Mouse (Mus musculus): ENCODE results near the gene Fam222a.

The Fam222a gene

DNA sequence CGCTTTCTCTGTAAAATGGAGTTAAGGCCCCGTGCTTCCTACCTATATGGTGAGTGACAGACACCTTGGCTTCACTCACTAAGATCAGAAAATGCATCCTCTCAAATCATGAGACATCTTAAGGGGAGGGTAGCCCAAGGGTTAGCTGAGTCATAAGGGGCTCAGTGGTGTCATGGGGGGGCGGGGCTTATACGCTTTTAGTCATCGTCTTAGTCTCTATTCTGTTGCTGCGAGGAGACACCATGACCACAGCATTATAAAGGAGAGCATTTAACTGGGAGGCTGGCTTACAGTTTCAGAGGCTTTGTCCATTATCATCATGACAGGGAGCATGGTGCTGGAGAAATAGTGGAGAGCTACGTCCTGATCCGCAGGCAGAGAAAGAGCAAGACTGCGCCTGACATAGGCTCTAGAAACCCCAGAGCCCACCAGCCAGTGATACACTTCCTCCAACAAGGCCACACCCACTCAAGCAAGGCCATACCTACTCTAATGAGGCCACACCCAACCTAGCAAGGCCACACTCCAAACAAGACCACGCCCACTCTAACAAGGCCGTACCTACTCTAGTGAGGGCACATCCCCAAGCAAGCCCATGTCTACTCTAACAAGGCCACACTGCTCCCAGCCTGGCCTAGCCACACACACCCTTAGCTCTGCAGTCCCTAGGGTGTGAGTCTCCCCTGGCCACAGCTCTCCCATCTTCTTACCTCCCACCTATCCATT lies 48.7 kb downstream of the Fam222a start:
- DNase-seq, result no peak

DNA sequence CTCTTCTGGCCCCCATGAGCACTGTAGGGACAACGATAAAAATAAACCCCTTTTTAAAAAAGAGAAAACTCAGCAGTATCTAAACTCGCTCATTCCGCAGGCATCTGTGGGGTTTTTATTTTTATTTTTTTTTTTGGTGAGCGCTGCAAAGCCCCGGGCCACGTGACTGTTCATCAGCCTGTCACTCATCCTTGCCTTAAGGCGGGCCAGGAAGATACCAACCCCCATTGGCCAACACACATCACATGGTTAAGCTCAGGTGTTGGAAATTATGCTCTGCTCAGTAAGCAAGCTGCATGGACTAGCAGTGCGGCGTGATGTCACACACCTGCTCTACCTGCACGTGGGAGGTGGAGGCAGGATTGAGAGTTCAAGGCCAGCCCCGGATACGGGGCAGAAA lies 50.0 kb downstream of the Fam222a start:
- no peak for DNase-seq

DNA sequence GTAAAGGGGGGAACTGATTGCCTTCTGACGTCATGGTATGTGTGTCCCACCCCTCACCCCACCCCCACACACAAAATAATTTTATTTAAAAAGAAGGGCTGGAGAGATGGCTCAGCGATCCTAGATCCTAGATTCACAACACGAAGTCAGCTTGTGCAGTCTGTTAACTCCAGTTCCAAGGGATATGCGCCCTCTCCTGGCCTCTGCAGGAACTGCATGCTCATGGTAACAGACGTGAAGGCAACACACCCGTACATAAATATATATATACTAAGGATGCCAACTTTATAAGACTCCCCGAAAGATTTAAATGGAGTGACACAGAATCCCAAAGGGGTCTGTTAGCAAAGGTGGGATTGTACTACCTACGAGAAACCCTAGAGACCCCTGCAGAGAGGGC lies 51.0 kb downstream of the Fam222a start:
- no peak for DNase-seq

DNA sequence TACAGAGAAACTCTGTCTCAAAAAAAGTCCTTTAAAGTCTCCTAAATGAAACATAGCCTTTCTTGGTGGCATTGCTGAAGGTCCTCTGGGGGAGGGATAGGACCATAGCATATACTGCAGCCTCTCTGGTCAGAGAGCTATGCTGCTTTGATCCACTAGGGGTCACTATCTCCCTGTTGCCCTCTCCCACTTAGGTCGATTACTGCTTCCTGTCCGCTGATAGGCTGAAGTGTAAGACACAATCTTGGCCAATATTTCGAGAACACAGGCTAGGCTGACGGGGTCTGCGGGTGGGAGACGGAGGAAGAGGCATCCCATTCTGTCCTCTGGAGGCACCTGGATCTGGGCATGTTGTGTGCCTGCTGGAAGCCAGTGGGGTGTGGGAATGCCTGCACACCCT lies 52.5 kb downstream of the Fam222a start:
- DNase-seq, result no peak

DNA sequence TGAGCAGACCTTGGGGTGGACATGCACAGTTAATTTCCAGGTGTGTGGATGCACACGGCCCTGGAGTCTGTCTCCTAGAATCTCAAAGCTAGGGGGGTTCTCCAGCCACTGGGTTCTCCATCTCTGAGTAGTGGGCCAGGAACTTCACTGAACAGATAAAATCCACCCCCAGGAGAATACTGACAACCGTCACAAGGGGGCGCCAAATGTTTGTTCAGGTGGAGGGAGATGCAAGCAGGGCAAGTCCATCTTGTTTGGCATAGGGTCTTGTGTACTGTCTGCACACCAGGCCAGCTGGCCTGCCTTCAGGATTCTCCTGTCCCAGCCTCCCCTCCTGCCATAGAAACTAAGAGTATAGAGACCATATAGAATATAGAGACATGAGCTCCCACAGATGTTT lies 57.8 kb downstream of the Fam222a start:
- DNase-seq, result no peak

DNA sequence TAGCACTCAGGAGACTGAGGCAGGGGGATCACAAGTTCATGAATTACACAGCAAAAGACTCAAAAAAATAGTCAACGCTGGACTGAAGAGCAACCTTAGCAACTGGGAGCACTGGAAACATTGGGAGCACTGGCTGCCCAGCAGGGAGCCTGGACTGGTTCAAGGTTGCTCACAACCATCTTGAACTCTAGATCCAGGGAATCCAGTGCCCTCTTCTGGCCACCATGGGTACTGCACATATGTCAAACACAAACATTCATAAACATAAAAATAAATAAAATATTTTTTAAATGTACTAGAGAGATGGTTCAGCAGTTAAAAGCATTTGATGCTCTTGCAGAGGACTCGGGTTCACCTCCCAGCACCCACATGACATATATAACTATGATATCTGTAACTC lies 63.5 kb downstream of the Fam222a start:
- DNase-seq, result no peak

DNA sequence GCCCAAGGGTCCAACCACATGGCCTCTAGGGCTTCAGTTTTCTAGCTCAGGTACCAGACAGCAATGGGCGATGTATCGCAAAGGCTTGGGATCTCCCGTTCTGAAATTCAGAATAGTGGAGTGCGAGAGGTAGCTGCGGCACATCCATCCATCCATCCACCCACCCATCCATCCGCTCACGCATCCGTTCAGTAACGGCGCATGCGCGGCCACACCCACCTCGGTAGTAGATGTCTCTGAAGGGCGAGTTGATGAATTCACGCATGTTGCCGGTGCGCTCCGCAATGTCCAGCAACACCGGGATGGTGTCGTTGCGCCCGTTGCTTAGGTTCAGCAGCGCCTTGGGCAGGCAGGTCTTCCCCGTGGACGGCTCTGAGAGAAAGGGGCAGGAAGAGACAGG lies 68.3 kb downstream of the Fam222a start:
- no peak for DNase-seq

DNA sequence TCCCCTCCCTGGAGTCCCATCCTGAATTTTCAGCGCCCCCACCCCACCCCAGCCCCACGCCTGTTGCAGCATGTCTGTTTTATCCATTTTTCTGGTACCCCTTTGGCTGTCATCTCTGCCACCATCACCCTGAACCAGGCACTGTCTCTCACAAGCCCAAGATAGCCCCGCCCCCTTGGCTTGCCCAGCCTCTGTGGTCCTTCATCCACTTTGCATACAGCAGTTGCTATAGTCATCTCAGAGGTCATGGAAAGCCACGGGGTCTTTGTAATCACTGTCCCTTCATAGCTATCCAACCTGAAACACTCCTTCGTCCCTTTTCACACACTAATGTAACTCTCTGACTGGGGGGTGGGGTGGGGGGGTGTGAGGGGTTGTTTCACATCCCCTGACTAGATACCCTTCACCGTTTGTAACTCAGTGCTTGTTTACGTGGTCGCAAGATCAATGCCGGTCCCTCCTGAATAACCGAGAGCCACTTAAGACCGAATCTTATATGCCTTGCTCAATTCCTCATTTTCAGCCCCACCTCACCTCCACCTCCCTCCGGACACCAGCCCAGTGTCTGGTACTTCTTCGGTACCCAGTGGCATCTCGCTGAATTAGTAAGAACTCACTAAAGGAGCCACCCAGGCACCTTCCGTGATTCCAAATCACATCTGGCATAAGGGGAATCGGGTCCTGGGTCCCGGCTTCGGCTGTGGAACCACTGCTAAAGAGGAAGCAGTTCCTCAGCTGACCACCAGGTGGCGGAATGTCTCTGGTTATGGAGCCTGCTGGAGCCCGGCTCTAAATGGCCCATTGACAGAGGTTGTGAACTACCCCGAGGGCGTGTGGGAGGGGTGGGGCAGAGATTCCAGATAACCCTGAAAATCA lies 71.2 kb downstream of the Fam222a start:
- DNase-seq, result peak; percentile 98

DNA sequence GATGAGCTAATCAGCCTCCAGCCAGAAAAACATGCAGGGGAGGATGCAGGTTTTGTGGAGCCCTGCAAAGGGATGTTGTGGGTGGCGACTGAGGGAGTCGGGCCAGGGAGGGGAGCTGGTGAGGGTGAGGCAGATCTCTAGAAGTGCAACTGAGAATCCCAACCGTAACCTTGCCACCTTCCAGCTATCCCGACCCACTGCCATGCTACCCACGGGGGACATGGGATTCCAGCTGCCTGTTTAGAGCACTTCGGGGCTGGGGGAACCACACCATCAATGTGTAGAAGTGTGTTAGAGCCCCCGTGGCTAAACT lies 71.8 kb downstream of the Fam222a start:
- DNase-seq, result no peak

DNA sequence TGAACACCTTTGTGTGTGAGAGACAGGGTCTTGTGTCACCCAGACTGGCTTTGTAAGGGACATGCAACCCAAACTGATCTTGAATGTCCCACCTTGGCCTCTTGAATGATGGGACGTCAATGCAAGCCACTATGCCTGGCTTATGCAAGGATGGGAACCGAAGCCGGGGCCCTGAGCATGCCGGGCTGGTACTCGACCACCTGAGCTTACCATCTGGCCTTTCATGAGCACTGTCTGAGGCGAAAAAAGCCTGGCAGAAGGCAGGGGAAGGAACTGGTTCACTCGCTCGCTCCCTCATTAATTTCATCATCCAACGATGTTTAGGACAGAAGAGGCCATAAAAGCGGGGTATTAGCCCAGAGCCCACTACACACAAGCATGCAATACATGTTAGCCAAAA lies 73.0 kb downstream of the Fam222a start:
- DNase-seq, result no peak

DNA sequence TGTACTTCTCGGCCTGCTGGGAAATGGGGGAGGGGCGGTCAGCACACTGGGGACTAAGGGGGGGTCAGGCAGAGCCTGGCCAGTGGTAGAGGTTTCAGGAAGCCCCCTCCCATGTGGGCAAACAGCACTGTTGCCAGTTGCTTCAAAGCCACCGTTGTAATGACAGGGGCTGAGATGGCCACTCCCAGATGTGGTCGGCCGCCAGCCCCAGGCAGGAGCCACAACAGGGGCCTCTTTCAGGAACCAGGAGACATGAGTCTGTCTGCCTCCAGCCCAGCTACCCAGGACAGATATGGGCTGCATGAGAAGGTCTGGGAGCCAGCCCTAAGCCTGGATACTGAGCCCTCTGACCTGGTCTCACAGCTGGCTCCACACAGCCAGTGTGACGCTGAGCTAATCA lies 77.1 kb downstream of the Fam222a start:
- DNase-seq, result no peak

DNA sequence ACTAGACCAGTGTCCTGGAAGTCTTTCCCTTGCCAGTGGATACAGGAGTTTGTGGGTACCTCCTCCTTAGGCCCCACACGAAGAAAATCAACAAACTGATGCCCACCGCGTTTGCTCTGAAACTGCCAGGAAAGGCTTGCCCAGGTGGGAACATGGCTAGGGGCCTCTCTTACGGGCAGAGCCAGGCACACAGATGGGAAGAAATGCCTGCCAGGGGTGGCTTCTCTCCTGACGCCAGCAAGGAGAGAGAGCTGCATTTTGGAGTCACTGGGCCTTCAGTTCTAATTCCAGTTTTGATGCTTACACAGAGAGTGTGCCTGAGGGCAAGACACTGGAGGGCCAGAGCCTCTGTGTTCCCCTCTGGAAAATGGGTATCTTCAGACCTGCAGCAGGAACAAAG lies 78.1 kb downstream of the Fam222a start:
- no peak for DNase-seq

DNA sequence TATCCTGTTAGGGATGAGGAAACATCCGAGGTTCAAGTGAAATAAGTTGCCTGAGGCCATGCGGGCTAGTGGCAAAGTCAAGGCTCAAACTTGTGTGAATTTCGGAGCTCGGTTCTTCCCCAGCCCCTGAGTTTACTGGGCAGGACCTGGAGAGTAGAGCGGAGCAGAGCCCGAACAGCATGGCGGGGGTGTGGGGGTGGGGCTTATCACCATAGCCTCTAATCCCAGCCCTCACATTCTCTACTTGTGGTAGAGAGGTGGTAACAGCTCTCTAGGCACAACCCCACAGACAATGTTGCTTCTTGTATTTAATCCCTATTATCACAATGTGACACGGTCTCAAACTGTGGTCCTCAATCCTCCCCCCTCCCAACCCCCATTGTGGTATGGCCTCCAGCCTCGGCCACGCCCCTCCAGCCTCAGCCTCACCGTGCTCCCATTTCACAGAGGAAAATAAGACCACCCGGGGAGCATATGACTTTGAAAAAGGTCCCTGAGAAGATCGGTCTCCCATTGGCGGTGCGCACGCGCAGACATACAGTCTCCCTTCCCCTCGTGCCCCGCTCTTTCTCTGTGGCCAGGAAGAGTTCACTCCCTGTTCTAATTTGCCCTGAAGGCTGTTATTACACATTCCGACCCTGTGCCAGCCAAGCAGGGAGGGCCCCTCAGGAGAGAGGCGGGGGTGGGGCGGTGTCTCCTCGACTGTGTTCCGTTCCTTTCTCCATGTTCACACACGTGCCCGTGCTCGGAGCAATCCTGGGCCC lies 79.6 kb downstream of the Fam222a start:
- peak; percentile 95 for DNase-seq

DNA sequence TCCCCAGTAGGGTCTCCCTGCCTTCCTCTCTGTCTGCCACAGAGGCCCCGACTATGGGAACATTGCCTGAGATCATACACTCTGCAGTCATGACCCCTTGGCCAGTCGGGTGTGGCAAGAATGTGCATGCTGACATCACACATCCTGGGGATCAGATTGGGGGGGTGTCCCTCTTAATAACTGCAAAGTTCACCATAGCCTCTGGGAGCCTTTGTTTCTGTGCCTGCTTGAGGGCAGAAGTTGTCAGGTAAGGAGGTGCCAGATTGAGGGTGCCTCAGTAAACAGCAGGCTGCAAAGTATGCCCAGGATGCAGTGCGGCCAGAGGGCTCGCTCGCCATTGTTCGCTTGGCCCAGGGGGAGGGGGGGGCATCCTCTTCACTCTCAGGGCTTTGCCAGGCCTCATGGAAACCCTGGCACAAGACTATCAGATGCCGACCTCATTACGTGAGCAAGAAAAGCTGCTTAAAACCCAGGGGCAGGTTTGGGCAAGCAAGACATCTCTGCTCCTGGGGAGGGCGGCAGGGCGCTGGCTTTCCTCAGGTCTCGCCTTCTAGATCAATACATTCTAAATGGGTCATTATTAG lies 81.0 kb downstream of the Fam222a start:
- DNase-seq, result peak; percentile 96

DNA sequence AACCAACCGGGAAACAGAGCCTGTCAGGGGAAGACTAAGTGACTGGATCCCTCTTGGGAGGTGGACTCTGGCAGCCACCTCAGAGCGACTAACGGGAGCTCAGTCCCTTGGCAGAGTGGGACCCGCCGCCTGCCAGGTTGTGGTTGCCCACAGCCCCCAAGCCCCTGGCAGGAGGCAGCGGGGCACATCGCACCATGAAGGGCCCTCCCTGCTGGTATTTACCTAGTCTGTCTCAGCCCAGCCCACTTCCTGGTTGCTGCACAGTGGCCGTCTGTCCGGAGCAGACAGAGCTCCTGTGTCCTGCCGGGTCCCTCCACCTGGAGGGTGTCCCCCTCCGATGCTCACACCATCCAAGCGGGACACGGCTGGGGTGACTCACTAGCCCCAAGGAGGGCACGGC lies 83.2 kb downstream of the Fam222a start:
- DNase-seq, result no peak

DNA sequence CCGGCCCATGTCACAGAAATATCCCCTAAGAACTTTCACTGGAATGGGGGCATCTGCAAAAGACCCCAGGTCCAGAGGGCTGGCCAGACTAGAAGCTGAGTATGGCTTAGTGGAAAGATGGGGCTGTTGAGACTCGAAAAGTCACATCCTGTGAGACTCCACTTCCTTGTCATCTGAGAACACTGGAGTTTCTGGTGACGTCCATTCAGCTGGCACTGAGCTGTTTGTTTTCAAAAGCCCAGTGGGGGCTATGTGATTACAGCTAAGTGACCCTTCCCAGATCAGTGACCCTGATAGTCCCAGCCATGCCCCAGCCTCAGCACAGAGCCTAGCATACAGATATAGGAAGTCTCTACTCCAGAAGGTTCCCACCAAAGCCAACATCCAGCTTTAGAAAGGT lies 83.6 kb downstream of the Fam222a start:
- no peak for DNase-seq

DNA sequence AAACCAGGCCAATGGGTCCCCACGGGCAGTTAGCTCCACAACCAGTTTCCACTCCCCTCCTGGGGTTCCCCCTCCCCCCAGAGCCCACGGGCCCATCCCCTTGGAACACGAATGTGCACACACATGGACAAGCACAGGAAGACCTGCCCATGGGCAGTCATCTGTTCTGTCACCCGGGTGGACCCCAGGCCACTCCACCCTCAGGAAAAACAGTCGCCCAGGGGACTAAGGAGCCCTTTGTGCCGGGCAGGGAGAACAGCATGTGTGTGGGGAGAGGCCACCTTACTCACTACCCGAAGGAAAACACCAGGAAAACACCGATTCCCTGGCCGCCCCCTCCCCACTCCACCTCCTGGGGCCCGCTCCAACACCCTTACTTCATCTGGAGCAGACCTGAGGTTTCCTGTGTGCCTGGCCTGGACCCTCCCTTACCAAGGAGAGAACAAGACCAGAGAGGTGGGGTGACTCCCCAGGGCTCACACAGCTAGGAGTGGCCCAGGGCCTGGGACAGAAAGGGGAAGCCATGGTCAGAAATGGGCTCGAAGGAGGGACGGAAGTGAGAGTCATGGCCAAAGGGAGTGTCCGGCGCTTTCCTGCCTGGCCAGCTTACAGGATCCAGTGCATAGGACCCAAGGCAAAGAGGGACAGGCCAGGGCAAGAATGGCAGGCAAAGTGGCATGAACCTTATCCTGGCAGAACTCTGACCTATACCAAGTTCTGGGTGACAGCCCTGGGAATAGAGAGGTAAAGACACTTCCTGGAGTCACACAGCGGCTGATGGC lies 86.0 kb downstream of the Fam222a start:
- peak; percentile 98 for DNase-seq

DNA sequence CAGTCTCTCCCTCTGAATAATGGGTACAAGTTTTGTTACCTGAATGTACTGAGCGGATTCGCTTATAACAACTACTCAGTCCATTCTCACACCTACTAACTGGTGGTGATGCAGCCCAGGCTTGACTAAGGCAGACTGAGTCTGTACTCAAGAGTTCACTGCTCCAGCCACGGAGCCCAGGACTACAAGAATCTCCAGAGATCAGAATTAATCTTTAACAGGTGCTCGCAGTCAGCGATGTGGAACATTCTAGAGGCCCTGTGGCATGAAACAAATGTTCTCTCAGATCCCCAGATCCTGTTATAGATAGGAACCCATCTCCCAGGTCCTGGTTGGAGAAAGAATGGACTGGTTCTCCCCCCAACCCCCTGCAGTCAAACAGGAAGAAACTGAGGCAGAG lies 87.9 kb downstream of the Fam222a start:
- DNase-seq, result no peak

DNA sequence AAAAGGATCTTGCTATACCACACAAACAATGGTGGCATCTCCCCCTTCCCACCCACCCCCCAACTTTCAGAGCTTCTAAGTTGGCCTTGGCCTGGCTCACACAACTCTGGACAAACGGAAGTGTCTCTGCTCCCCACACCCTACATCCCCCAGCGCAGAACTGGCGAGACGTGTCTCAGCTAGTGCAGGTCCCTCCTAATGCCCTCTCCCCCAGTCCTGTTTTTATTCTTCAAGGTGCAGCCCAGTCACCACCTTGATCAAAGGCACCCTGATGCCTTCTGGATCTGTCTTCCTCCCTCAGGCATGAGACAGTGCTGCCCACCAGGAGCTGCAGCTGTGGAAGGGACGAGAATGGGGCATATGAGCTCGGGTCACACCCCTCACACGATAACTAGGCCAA lies 88.5 kb downstream of the Fam222a start:
- DNase-seq, result no peak

DNA sequence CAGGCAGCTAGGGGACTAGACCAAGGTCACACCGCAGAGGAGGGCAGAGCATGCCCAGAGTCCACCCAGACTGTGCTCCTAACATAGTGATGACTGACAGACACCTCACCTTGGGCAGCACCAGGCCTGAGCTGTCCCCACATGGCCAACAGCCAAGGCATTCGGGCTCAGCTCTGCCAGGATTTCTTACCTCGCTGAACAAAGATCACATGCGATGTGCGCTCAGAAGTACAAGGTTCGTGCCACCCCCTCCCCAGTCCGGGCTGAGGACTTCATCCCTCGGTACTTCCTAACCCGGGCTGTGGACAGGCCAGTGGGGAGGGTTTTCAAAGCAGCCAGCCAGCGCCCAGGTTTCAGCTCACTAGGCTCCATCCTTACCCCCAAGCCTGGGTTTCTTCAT lies 89.6 kb downstream of the Fam222a start:
- peak; percentile 91 for DNase-seq

DNA sequence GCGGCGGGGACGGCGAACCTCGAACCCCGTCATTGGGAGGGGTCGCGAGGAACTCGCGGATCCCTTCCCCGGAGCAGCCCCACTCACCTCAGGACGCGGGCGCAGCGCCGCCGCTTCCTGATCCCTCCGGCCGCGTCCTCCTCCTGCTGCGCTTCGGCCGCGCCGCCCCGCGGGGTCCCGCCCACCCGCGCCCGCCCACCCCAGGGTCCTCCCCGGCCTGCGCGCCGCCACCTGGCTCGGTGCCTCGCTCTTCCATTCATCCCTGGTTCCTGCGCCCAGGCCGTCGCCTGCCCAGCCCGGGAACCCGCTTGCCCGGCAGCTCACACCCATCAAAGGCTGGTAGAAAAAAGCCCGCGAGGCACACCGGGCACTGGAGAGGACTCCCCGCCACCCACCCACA lies 90.4 kb downstream of the Fam222a start, which contains the start of gene Trpv4:
TSS of gene Trpv4 (minus strand) at position 167 of the 400 bp plus-strand sequence.
- DNase-seq, result peak; percentile 94

DNA sequence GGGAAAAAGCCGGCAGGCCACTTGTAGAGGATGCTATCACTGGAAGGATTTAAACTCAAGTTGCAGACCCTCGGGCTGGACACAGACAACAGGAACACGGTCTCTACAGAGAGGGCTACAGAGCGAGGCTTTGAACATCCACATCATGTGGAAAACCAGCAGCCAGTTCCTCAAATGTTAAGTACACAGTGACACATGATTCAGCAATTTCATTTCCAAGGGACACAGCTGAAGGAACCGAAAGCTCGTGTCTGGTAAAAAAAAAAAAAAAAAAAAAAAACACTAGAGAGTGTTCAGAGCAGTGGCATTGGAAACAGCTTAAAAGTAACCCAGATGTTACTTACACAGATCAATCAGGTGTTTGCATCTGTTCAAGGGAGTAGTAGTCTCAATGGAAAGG lies 93.2 kb downstream of the Fam222a start:
- DNase-seq, result no peak

Measured in heart, adult 11 months (tissue).